Mouse (Mus musculus) limb, embryonic 15.5 days (tissue): Measurements from ENCODE around the gene Bglap2. TPM values are rescaled to one million over a fixed set of nuclear protein-coding genes. Genes with fewer than 3 reads are reported as not detected.
"Not testable (repeated sequence)": the region's sequence is repeated elsewhere in the genome, so short reads cannot be mapped to it uniquely, and the experiment has no call there.

ENCODE experiments used
- ATAC-seq: fragments of 200-750 bp; cut with Nextera tagmentation; 2 replicates; pipeline ENCODE4 v1.8.0; 2017; ENCODE audit warnings: low read depth, moderate TSS enrichment; ENCODE audit not compliant: insufficient number of reproducible peaks, low FRiP score, low TSS enrichment
- H3K27ac ChIP-seq: fragments of 300-500 bp; sonication (generic); 2 replicates; pipeline ENCODE4 v1.5.1; 2015; ENCODE audit warnings: moderate library complexity, mild to moderate bottlenecking, inconsistent platforms
- H3K27me3 ChIP-seq: fragments of 300-500 bp; sonication (generic); 2 replicates; pipeline ENCODE4 v1.6.1; 2015; ENCODE audit warnings: inconsistent platforms
- H3K36me3 ChIP-seq: fragments of 300-500 bp; sonication (generic); 2 replicates; pipeline ENCODE4 v1.6.1; 2015; ENCODE audit warnings: inconsistent platforms
- H3K4me1 ChIP-seq: fragments of 300-500 bp; sonication (generic); 2 replicates; pipeline ENCODE4 v1.6.1; 2015; ENCODE audit warnings: inconsistent platforms
- H3K4me2 ChIP-seq: fragments of 300-500 bp; sonication (generic); 2 replicates; pipeline ENCODE4 v1.6.1; 2015; ENCODE audit warnings: mild to moderate bottlenecking, inconsistent platforms
- H3K4me3 ChIP-seq: fragments of 300-500 bp; sonication (generic); 2 replicates; pipeline ENCODE4 v1.5.1; 2015; ENCODE audit warnings: mild to moderate bottlenecking, inconsistent platforms
- H3K9ac ChIP-seq: fragments of 300-500 bp; sonication (generic); 2 replicates; pipeline ENCODE4 v1.6.1; 2015; ENCODE audit warnings: inconsistent platforms
- H3K9me3 ChIP-seq: fragments of 300-500 bp; sonication (generic); 2 replicates; pipeline ENCODE4 v1.6.1; 2016; ENCODE audit warnings: inconsistent platforms
- WGBS: fragments of 180-500 bp; shearing (Covaris S2); methylation state at CpG from one replicate; pipeline ENCODE4 v1.1.7; 2015; 5-methylcytosine and 5-hydroxymethylcytosine counted together
- polyA plus RNA-seq: library from polyadenylated mRNA; unstranded; fragments of >200 nt; fragmentation: Nextera tagmentation; extraction: Ambion mirVana; gene quantifications from 2 replicates; pipeline ENCODE4 v1.2.1, GENCODE M21; 2015

Gene Bglap2
- polyA plus RNA-seq, 1 experiment from 2014 or later, result 1.5 TPM

DNA sequence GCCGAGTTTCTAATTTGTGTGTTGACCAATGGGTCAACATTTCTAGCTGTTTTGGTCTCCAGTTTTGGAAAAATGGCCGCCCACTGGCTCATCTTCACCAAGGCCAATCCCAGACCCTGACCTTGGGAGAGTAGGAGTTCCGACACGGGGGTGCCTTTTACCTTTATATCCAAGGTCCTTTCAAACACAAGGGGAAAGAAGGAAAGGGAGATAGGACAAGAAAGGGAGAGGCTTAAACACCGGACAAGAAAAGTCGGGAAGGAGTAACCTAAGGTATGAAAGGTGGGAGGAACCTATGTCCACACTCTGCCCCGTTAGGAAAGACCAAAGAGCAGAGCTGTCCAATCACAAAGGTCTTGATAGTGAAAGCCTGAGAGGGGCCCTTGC, 32.1 kb upstream of the Bglap2 start:
- peak overlapping the region; percentile 68 for H3K4me3 ChIP-seq
- H3K9me3 ChIP-seq, result no peaks in the 10 kb centered on the region
- peaks cover 38% of the 10 kb centered on the region for H3K4me1 ChIP-seq
- 21% methylated on average over 7 of the region's 7 CpGs for WGBS
- peak overlapping the region; percentile 93 for H3K27ac ChIP-seq
- peaks cover 45% of the 10 kb centered on the region for H3K36me3 ChIP-seq
- peak overlapping the region; percentile 78 for H3K4me2 ChIP-seq
- no peak for ATAC-seq
- no peak overlapping the region; the same call in 1 of the 2 replicates for H3K9ac ChIP-seq
- H3K27me3 ChIP-seq, result no peaks in the 10 kb centered on the region

DNA sequence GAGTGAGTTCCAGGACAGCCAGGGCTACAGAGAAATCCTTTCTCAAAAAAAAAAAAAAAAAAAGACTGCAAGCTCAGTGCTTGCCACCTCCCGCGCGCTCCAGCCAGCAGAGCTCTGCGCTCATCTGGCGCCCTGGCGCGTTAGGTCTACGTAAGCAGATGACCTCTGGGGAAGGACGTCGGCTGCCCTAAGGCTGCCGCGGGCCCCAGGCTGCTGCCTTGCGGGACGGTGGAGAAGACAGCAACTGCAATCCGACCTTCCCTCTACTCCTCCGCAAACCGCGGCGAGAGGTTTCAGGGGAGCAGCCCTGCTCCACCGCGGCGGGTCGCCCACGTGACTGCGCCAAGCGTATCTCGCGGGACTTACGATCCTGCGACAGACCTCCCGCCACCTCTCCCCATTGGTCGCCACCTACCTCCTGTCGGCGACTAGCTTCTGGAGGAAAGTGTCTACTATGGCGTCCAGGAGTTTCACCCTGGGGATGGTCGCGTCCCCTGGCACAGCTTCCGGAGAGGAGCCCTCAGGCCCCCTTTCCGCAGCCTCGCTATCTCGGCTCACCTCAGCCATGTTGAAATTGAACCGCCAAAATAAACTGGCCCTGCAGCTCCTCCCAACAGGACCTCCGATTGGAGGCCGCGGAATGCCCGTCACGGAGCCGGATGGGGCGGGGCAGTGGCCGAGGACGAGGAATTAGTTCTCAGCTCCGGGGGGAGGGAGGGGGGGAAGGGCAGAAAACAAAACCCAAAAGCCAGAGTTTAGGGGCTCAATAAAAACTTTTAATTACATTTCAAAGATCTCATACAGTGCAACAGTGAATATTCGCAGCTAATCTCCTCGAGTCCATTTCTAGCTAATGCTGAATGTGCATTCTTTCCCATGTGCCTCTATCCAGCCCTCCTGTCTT, 31.5 kb upstream of the Bglap2 start, which contains the start of gene Pmf1:
Gene Pmf1 (minus strand): TSS at position 591 of the 904 bp plus-strand sequence.
- Histone ChIP-seq H3K9ac (peak within 1 kb of the TSS; percentile 90), H3K27ac (peak within 1 kb of the TSS; percentile 93), H3K9me3 (no peaks in the 10 kb centered on the region), H3K4me1 (peaks cover 38% of the 10 kb centered on the region), H3K36me3 (peaks cover 39% of the 10 kb centered on the region), H3K4me3 (peak within 1 kb of the TSS; percentile 68), H3K4me2 (peak within 1 kb of the TSS; percentile 78), H3K27me3 (no peaks in the 10 kb centered on the region)
- ATAC-seq, result peak; percentile 89
- WGBS, result 1% methylated on average over 54 of the region's 54 CpGs

DNA sequence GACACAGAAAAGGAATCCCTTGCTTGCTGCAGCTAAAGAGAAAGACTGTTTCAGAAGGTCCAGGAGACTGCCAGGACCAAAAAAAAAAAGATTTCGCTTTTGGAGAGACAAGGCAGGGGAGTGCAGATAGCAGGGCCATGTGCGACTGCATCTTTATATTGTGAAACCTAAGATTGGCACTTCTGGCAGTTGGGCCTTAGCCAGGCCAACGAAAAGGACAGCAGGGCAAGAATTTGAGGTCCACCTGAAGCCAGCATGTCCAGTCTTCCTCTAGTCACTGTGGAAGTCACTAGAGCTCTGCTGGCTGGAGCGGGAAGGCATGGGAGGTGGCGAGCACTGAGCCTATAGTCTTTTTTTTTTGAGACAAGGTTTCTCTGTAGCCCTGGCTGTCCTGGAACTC, 30.5 kb upstream of the Bglap2 start:
- no peak overlapping the region; the same call in 1 of the 2 replicates for H3K9ac ChIP-seq
- H3K4me2 ChIP-seq, result peak overlapping the region; percentile 78
- H3K36me3 ChIP-seq, result peaks cover 30% of the 10 kb centered on the region
- H3K27ac ChIP-seq, result no peak overlapping the region
- WGBS, result 59% methylated on average over 5 of the region's 5 CpGs
- no peaks in the 10 kb centered on the region for H3K27me3 ChIP-seq
- H3K4me1 ChIP-seq, result peaks cover 38% of the 10 kb centered on the region
- H3K4me3 ChIP-seq, result peak overlapping the region; percentile 68
- ATAC-seq, result no peak
- no peaks in the 10 kb centered on the region for H3K9me3 ChIP-seq

DNA sequence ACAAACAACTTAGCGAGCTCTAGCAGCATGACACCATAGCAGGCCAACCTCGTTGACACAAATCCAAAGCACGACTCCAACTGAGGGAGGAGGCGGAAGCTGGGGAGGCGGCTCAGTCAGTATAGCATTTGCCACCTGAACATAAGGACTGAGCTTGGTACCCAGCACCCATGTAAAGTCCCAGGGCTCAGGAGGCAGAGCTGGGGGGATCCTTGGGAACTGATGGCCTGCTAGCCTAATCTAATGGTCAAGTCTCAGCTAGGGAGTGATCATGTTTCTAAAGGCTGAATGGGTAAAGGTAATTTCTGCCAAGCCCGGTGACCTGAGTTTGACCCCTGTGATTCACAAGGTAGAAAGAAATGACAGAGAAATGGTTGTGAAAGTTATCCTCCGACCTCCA, 29.0 kb upstream of the Bglap2 start:
- no peak for ATAC-seq
- WGBS, result 55% methylated on average over 7 of the region's 7 CpGs
- H3K27ac ChIP-seq, result no peak overlapping the region

DNA sequence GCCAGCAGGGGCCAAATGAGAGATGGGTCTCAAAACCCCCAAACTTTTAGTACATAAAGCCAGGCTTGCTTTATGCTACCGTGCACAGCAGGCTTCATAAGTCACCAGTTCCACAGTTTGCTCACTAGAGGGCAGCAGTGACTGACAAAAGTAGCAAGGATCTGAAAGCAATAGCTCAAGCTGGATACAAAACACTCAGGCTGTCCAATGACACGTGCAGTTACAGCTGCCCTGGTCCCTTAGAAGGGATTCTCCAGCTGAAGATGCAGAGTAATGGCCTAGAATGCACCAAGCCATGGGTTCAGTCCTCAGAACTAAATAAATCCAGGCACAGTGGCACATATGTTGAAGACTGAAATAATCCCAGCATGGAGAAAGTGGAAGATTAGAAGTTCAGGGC, 28.6 kb upstream of the Bglap2 start:
- 2% methylated on average over 2 of the region's 2 CpGs for WGBS
- no peaks in the 10 kb centered on the region for H3K27me3 ChIP-seq
- no peaks in the 10 kb centered on the region for H3K9me3 ChIP-seq
- H3K27ac ChIP-seq, result no peak overlapping the region
- H3K4me3 ChIP-seq, result no peak overlapping the region
- H3K36me3 ChIP-seq, result peaks cover 21% of the 10 kb centered on the region
- H3K9ac ChIP-seq, result no peak overlapping the region
- H3K4me1 ChIP-seq, result peaks cover 38% of the 10 kb centered on the region
- no peak for ATAC-seq
- no peak overlapping the region for H3K4me2 ChIP-seq

More for the DNA sequence above, 29.0 kb upstream of the Bglap2 start:
- Histone ChIP-seq H3K4me3 (no peak overlapping the region), H3K36me3 (peaks cover 26% of the 10 kb centered on the region), H3K9me3 (no peaks in the 10 kb centered on the region), H3K27me3 (no peaks in the 10 kb centered on the region), H3K4me2 (no peak overlapping the region), H3K9ac (no peak overlapping the region), H3K4me1 (peaks cover 38% of the 10 kb centered on the region)

DNA sequence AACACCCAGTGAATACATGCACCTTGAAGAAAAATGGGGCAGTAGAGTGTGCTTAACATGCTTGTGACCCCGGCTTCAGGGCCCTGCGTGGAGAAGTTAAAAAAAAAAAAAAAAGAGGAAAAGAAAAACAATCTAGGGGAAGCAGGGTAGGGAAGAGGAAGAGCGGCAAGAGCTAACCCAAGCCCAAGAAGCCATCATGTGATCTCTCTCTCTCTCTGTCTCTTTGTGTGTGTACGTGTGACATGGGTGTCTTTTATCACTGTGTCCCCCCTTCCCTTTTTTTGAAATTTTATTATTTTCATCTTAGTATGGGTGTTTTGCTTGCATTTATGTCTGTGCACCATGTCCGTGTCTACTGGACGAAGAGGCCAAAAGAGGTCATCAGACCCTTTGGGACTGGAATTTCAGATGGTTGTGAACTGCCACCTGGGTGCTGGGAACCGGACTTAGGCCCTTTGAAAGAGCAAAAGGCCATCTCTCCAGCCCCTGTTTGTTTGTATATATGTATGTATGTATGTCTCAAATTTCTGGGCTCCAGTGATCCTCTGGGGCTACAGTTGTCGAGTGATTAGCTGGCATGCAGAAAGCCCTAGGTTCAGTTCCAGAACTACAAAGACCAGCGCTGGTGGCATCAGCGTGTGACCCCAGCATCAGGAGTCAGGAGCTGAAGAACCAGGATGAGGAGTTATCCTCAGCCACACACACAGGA, 25.2 kb upstream of the Bglap2 start:
- 90% methylated on average over 10 of the region's 10 CpGs for WGBS
- peaks cover 19% of the 10 kb centered on the region for H3K4me1 ChIP-seq
- H3K36me3 ChIP-seq, result peaks cover 17% of the 10 kb centered on the region
- H3K9me3 ChIP-seq, result no peaks in the 10 kb centered on the region
- ATAC-seq, result no peak
- no peaks in the 10 kb centered on the region for H3K27me3 ChIP-seq
- H3K9ac ChIP-seq, result no peak overlapping the region
- H3K4me3 ChIP-seq, result no peak overlapping the region
- no peak overlapping the region for H3K27ac ChIP-seq
- H3K4me2 ChIP-seq, result no peak overlapping the region

DNA sequence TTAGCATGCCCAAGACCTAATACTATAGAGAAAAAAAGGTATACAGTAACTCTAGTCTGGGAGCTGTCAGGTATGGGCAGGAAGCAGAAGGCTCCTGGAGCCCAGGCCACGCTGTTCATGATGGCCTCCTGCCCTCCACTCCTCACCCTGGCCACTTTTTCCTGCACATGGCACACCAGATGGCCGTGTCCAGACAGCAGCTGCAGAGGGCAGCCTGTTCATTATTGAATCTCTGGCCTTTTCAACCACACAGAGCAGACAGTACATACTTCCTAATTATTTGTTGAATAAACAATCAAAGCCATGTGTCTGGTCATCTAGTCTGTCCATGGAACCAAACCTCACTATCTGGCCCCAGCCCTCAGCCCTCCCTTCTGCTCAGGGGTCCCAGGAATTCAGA, 20.2 kb upstream of the Bglap2 start:
- WGBS, result 74% methylated on average over 2 of the region's 2 CpGs
- H3K4me3 ChIP-seq, result no peak overlapping the region
- H3K4me1 ChIP-seq, result no peaks in the 10 kb centered on the region
- H3K4me2 ChIP-seq, result no peak overlapping the region
- ATAC-seq, result no peak
- no peak overlapping the region for H3K27ac ChIP-seq
- H3K36me3 ChIP-seq, result peaks cover 29% of the 10 kb centered on the region
- no peaks in the 10 kb centered on the region for H3K27me3 ChIP-seq
- H3K9ac ChIP-seq, result no peak overlapping the region
- no peaks in the 10 kb centered on the region for H3K9me3 ChIP-seq

DNA sequence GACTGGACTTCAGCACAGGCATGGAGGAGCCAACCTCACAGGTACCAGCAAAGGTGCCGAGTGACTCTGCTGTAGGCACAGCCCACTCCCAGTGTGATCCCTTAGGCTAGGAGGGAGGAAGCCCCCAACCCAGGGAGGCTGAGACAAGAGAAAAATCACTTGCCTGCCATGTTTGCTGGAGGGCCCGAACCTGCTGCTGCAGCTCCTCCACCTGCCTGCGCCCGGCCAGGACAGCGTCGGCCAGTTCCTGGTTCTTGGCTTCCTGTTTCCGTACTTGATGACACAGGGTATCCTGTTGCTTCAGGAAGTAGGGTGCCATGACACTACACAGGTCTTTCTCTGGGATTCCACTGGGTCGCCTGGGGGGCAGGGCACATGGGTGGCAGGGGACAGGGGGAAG, 17.2 kb upstream of the Bglap2 start:
- Histone ChIP-seq H3K27ac (no peak overlapping the region), H3K4me1 (no peaks in the 10 kb centered on the region), H3K9me3 (no peaks in the 10 kb centered on the region), H3K4me3 (no peak overlapping the region), H3K27me3 (no peaks in the 10 kb centered on the region), H3K36me3 (peaks cover 24% of the 10 kb centered on the region), H3K9ac (no peak overlapping the region), H3K4me2 (no peak overlapping the region)
- no peak for ATAC-seq
- 90% methylated on average over 8 of the region's 8 CpGs for WGBS

DNA sequence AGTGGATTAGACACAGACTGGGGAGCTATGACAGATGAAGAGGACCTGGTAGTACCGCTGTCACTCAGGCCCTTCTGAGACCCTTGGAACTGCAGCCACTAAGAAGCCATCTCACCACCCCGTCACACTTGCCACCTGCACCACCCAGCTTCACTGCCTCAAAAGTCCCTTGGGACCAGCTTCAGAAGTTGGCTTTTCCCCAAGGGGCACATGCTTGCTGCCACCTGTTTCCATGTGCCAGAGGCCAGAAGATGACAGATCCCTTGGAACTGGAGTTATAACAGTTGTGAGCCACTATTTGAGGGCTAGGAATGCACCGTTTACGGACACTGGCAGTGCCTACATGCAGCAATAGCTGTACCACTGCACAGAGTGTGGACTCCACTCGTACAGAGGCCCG, 16.8 kb upstream of the Bglap2 start:
- no peaks in the 10 kb centered on the region for H3K27me3 ChIP-seq
- H3K36me3 ChIP-seq, result peaks cover 24% of the 10 kb centered on the region
- H3K4me3 ChIP-seq, result no peak overlapping the region
- no peaks in the 10 kb centered on the region for H3K4me1 ChIP-seq
- ATAC-seq, result no peak
- 93% methylated on average over 6 of the region's 6 CpGs for WGBS
- H3K4me2 ChIP-seq, result no peak overlapping the region
- no peak overlapping the region for H3K9ac ChIP-seq
- H3K9me3 ChIP-seq, result no peaks in the 10 kb centered on the region
- H3K27ac ChIP-seq, result no peak overlapping the region

DNA sequence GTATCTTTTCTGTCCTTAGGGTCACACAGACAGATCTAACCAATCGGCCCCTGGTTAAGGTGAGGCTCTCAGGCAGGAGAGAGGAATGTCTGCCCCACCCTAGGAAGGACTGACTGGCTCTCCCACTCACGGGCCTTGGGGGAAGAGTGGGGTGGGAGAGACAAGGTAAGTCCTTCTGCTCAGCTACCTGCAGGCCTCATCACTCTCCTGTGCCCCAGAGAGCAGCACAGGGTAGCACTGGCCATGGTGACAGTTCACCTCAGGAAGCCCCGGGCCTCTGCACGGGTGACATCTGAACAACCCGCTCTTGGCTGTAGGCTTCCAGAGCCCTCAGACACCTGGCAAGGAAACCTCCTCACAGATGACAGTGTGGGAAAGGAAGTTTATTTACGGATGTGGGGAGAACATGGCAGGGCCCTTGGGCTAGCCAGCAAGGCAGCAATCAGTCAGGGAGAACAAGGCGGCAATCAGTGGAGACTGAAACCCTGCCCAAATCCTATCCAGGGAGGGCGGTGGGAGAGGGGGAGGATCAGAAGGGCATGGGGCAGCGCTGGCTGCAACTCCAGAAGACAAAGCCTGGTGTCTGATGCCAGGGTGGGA, 15.4 kb upstream of the Bglap2 start:
- Histone ChIP-seq H3K27me3 (no peaks in the 10 kb centered on the region), H3K9me3 (no peaks in the 10 kb centered on the region), H3K36me3 (peaks cover 18% of the 10 kb centered on the region), H3K9ac (no peak overlapping the region), H3K27ac (no peak overlapping the region), H3K4me2 (no peak overlapping the region), H3K4me3 (no peak overlapping the region), H3K4me1 (no peaks in the 10 kb centered on the region)
- WGBS, result 77% methylated on average over 9 of the region's 9 CpGs
- no peak for ATAC-seq

DNA sequence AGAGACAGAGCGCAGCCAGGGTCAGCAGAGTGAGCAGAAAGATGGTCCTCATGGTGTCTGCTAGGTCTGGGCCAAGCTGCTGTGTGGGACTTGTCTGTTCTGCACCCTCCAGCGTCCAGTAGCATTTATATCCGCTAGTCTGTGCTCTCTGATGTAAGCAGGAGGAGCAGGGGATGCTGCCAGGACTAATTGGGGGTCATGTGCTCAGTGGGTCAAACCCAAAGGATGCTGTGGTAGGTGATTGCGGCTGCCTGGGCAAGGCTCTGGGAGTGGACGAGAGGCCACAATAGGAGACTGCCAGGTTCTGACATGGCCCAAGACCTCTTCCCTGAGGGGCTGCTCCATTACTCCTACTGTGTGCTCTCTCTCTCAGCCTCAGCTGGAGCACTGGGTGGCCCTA, 5.9 kb upstream of the Bglap2 start, which contains the start of gene Bglap:
Gene Bglap (minus strand): TSS at position 101 of the 400 bp plus-strand sequence.
- WGBS, result 77% methylated on average over 5 of the region's 5 CpGs
- Histone ChIP-seq H3K9ac (no peak within 1 kb of the TSS), H3K4me2 (no peak within 1 kb of the TSS), H3K27me3 (no peaks in the 10 kb centered on the region), H3K4me1 (peaks cover 4% of the 10 kb centered on the region; the same call in 1 of the 2 replicates), H3K9me3 (no peaks in the 10 kb centered on the region), H3K36me3 (no peaks in the 10 kb centered on the region), H3K4me3 (no peak within 1 kb of the TSS), H3K27ac (no peak within 1 kb of the TSS)
- peak; percentile 41; the same call in 1 of the 2 replicates for ATAC-seq

DNA sequence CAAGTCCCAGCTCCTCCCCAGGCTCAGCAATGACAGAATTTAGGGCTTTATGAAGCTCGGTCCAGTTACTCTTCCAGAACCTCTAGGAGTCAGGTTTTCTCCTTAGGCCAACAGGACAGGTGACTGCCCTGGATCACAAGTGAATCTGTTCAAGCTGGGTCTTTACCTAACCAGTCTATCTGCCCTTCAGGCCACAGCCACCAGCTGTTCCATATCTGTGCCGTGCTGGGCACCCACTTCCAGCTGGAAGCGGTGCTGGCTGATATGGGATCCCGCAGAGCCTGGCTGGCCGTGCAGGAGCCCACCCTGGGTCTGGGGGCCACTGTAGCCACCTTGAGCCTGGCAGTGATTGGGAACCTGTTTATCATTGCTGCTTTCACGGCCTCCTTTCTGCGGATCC, 3.9 kb upstream of the Bglap2 start:
- H3K36me3 ChIP-seq, H3K9ac ChIP-seq, H3K4me2 ChIP-seq, H3K4me1 ChIP-seq, H3K9me3 ChIP-seq, H3K27me3 ChIP-seq, H3K27ac ChIP-seq, H3K4me3 ChIP-seq: not testable (repeated sequence)
- WGBS, result 36% methylated on average over 2 of the region's 7 CpGs
- 0 out of 2 replicates have a peak, but pooled peaks have one; percentile 18 for ATAC-seq
